Mouse (Mus musculus): ENCODE measurements around the gene Wdr77.
"Not testable (repeated sequence)": the region's sequence is repeated elsewhere in the genome, so short reads cannot be mapped to it uniquely, and the experiment has no call there.

The Wdr77 gene

DNA sequence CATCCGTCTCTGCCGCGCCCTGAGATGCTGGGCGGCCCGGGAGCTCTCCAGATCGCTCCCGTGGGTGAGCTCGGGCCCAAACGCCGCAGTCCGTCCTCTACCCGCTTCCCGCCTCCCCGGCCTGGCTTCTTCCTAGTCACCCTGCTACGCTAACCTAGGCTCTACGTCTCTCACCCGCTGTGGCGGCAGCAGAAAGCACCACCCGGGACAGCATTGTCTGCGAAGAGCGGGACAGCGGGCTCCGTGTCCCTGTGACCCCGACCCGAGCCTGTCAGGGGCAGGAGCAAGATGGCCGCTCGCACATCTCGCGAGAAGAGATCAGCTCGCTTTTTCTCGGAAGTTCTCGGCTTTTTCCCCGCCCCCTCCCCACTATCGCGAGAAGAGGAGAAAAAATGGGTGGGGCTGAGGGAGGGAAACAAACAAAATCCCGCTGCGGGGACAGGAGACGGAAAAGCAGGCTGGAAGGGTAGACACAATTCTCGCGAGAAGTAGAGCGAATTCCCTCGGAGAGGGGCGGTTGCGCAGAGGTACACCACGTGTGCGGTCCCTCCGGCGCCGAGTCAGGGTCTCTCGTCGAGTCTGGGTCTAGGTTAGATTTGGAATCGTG, at the start of gene Wdr77:
TSS of gene Wdr77 (plus strand) at position 396 of the 607 bp plus-strand sequence.
- DNase-seq: peak; percentile 96

- DNase-seq: peak; percentile 54
Observed at GRCm38 (mm10) chr3:105910519-105911190, 48.5 kb upstream of the Wdr77 start.

GRCm38 (mm10) chr3:105912097-105912880, 46.9 kb upstream of the Wdr77 start:
- no peak for DNase-seq

GRCm38 (mm10) chr3:105913839-105914681, 45.1 kb upstream of the Wdr77 start:
- DNase-seq: no peak

- DNase-seq: no peak
Observed at GRCm38 (mm10) chr3:105915281-105915680, 43.9 kb upstream of the Wdr77 start.

DNA sequence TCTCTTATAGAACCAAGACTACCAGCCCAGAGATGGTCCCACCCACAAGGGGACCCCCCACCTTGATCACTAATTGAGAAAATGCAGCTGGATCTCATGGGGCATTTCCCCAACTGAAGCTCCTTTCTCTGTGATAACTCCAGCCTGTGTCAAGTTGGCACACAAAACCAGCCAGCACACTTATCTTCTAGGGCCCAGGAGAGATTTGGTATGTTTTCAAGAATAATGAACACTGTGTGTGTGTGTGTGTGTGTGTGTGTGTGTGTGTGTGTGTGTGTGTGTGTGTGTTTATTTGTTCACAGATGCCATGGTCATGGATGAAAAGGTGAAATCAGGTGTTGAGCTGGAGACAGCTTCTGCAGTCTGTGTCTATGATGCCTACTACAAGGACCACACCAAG, 42.7 kb upstream of the Wdr77 start:
- not testable (repeated sequence) for DNase-seq

- no peak for DNase-seq
Observed at GRCm38 (mm10) chr3:105917656-105918354, 41.4 kb upstream of the Wdr77 start.

- no peak for DNase-seq
Observed at GRCm38 (mm10) chr3:105918355-105918745, 40.8 kb upstream of the Wdr77 start.

DNA sequence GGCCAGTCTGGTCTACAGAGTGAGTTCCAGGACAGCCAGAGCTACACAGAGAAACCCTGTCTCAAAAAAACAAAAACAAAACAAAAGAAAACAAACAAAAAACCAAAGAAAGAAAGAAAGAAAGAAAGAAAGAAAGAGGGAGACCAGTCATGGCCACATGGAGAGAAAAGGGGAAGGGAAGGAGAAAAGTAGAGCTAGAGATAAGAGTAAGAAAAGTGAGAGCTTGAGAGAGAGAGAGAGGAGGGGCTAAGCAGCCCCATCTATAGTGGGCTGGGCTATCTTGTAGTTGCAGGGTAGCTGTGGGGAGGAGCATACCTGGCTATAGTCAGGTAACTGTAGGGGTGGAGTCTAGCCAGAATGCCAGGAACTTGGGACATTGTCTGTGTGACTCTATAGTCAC, 38.4 kb upstream of the Wdr77 start:
- DNase-seq: not testable (repeated sequence)

DNA sequence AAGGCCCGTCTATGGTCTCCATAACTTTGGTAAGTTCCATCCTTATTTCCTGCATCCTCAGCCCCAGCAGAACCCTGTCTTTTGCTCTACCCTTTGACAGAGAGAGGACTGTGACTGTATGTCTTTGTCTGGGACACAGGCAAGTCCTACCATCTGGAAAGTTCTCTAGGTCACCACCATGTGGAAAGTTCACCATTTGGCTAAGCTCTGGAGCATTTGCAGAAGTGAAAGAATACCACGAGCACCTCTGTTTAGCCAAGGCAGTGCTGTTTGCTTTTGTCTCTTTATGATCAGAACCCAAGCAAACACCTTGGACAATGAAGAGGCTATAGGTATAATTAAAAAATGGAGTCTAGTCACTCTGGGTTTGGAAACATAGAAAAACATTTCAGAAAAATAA, 37.2 kb upstream of the Wdr77 start:
- DNase-seq: no peak

DNA sequence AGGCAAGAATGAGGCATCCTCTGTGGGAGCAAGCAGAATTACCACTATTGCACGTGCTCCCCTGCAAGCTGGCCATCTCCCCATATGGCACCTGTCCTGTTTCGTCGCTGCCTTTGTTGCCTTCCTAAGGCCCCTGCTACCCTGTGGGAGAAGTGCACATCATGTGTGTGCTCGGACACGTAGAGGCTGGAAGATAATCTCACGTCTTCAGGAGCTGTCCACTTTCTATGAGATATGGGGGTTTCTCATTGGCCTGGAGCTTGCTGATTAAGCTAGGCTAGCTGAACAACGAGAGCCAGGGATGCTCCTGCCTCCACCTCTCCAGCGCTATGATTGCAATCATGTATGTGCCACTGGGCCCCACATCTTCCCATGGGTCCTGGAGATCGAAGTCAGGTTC, 34.6 kb upstream of the Wdr77 start:
- DNase-seq: no peak

- no peak for DNase-seq
Observed at GRCm38 (mm10) chr3:105927561-105928194, 31.5 kb upstream of the Wdr77 start.

GRCm38 (mm10) chr3:105928195-105928569, 31.0 kb upstream of the Wdr77 start:
- no peak for DNase-seq

GRCm38 (mm10) chr3:105928781-105929180, 30.4 kb upstream of the Wdr77 start:
- DNase-seq: no peak

DNA sequence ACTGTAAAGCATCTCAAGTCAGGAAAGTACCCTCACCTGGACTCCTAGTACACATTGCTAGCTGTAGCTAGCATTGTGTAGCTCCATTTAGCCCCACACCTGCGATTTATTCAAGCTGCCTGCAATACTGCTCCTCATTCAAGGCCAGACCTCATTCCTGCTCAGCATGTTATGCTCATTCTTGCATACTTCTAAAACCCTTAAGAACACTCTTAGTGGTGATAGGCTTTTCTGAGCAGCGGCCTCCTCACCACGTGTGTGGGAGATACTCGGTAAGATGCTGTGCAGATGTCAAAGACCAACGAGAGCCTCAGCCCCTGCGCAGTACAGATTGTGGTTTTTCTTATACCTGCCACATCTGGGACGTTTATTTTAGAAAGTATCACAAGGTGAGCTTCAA, 29.3 kb upstream of the Wdr77 start:
- DNase-seq: no peak

DNA sequence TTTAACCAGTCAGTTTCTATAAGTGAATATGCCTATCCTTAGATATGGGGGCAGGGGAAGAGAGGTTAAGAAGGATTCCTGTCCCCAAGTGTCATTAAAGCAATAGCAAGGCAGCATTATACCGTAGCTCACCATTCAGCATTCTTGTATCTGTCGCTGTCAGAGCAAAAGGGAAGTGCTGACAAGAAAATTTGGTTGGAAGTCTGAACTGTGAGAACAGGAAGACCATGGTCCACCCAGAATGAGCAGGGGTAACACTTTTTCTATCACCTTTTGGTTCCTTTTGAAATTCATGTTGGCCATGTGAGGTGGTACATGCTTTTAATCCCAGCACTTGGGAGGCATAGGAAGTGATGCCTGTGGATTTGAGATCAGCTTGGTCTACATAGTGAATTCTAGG, 28.1 kb upstream of the Wdr77 start:
- DNase-seq: no peak

DNA sequence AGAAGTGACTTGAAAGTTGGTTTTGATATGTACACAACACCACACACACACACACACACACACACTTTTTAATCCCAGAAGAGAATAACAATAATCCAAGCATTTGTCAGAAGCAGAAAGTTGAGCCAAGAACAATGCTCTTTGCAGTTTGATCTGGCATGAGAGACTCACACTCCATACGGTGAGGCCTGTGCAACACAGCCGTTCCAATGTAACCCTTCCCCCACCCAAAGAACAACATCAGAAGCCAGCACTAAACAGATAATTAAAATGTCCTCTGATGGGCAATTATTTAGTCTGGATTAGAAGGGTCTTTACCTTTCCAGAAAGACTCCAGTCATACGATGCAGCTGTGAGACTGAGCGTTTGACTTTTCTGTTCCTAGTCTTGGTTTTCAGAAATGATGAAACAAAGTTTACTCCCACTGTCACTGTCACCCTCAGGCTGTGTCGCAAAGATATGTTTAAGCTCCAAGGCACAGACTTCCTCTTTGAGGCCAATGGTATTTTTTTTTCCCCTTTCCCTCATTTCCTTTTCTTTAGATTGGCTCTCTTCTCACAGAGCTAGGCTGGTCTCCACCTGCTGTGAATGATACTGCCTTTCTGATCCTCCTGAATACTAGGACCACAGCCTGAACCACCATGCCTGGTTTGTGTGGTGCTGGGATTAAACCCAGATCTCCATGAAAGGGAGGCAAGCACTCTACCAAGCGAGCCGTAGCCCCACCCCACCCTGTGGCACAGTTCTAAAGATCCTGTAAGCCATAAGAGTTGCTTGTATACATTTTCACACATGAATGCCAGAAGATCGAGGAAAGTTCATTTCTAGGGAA, 26.7 kb upstream of the Wdr77 start, which contains the start of gene I830077J02Rik:
TSS of gene I830077J02Rik (minus strand) at position 425 of the 832 bp plus-strand sequence.
- no peak for DNase-seq

- DNase-seq: no peak
Observed at GRCm38 (mm10) chr3:105933926-105934325, 25.2 kb upstream of the Wdr77 start.

DNA sequence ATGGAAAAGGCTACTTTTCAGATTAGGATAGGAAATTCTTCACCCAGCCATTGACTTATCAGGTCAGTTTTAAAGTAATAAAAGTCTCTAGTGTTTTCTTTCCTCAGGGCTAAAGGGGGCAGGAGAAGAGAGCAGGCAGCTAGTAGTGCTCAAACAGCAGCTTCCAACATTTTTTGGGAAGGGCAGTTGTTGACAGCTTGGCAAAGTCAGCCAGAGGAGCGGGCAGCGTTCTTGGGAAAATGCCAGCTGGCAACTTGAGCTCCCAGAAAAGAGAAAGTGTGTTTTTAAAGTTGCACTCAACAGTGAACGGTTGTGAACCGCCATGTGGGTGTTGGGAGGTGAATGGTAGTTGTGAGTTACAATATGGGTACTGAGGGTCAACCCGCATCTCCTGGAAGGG, 24.1 kb upstream of the Wdr77 start:
- no peak for DNase-seq

DNA sequence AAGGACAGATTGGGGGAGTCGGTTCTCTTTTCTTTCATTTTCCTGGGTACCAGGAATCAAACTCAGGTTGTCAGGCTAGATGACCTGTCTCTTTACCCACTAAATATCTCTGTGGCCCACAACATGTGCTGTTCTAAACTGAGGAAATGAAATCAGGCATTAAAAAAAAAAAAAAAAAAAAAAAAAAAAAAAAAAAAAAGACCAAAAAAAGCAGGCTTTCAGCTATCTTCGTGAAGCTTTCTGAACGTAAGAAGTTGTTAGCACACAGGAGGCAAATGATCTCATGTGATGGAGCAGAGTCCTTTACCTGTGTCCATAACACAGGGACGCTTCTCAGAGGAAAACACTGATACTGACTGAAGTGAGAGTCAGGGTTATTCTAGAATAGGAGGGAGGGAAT, 23.1 kb upstream of the Wdr77 start:
- DNase-seq: no peak

GRCm38 (mm10) chr3:105951348-105951747, 7.8 kb upstream of the Wdr77 start:
- no peak for DNase-seq

Data from layer of hippocampus, adult 9-11 months (tissue).